Mouse (Mus musculus): ENCODE data around the gene Ccdc9b.

DNA sequence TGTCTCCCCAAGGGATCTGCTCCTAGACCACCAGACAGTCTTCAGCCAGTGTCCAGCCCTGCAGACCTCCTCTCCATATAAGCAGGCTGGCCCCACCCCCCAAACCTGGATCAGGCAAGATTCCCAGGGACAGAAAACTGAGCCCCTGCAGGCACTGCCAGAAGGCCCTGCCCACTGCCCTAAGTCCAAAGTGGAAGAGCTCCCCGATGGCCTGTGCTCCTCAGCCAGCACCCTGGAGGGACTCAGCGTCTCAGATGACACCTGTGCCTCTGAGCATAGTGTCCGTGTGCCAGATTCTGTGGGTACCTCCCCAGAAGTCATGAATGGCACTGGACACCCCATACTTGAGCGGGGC is 29.8 kb upstream of the Ccdc9b start:
- TF ChIP-seq POLR2A (IDR thresholded peaks at IDR 0.05; ENCODE audit: insufficient read depth, low read length) (no peak), EP300 (IDR thresholded peaks at IDR 0.05; ENCODE audit: insufficient read depth, low read depth, low read length) (no peak)

All from ES-Bruce4 (cell line).